Mouse (Mus musculus) liver, adult 2 months (tissue): ENCODE measurements around the gene Synpo2. TPM values are rescaled to one million over a fixed set of nuclear protein-coding genes. Genes with fewer than 3 reads are reported as not detected.

Source experiments
- DNase-seq: peaks from one replicate; pipeline ENCODE4 v3.0.0-alpha.2; 2011; ENCODE audit warnings: low read depth, low spot score; ENCODE audit errors: extremely low read depth
- H3K27ac ChIP-seq: fragments of 200-500 bp; replicated peaks from 2 replicates; pipeline ENCODE4 v1.5.1; 2012; ENCODE audit warnings: low read depth, mild to moderate bottlenecking, control low read depth, inconsistent platforms, low read length; ENCODE audit not compliant: insufficient read depth
- H3K27me3 ChIP-seq: fragments of 200-500 bp; 2 replicates; pipeline ENCODE4 v1.6.1; 2012; ENCODE audit warnings: mild to moderate bottlenecking, moderate library complexity, low read length, inconsistent platforms; ENCODE audit not compliant: control insufficient read depth, insufficient read depth
- H3K36me3 ChIP-seq: fragments of 200-500 bp; 2 replicates; pipeline ENCODE4 v1.6.1; 2012; ENCODE audit warnings: low read length, inconsistent platforms; ENCODE audit not compliant: control insufficient read depth, insufficient read depth
- H3K4me1 ChIP-seq: fragments of 200-500 bp; 2 replicates; pipeline ENCODE4 v1.6.1; 2011; ENCODE audit warnings: low read length; ENCODE audit not compliant: control insufficient read depth, insufficient read depth
- H3K4me3 ChIP-seq: fragments of 200-500 bp; 2 replicates; pipeline ENCODE4 v1.5.1; 2011; ENCODE audit warnings: low read depth, mild to moderate bottlenecking, control low read depth, low read length, moderate library complexity; ENCODE audit not compliant: insufficient read depth
- H3K79me2 ChIP-seq: fragments of 200-500 bp; 2 replicates; pipeline ENCODE4 v1.6.1; 2012; ENCODE audit warnings: inconsistent platforms, mild to moderate bottlenecking, low read length, moderate library complexity; ENCODE audit not compliant: control insufficient read depth, insufficient read depth
- H3K9ac ChIP-seq: fragments of 200-500 bp; 2 replicates; pipeline ENCODE4 v1.6.1; 2012; ENCODE audit warnings: low read depth, mild to moderate bottlenecking, control low read depth, inconsistent platforms, low read length
- CTCF ChIP-seq: fragments of 200-500 bp; IDR thresholded peaks from 2 replicates; pipeline ENCODE4 v1.5.1; 2011; ENCODE audit warnings: low read depth, low read length, control low read depth
- POLR2A ChIP-seq: fragments of 200-500 bp; IDR thresholded peaks from 2 replicates; pipeline ENCODE4 v1.6.1; 2011; ENCODE audit warnings: low read length, control low read depth; ENCODE audit not compliant: insufficient read depth; ENCODE audit errors: extremely low read depth
- WGBS: fragments of 180-500 bp; shearing (Covaris S2); methylation state at CpG from one replicate; pipeline ENCODE4 v1.1.7; 2018; 5-methylcytosine and 5-hydroxymethylcytosine counted together
- polyA plus RNA-seq: library from polyadenylated mRNA; depleted of rRNA; stranded (reverse); fragments of >200 nt; gene quantifications from 2 replicates; pipeline ENCODE4 v1.2.3, GENCODE M21; 2012
- total RNA-seq: library from RNA; depleted of rRNA; stranded (reverse); fragments of >200 nt; gene quantifications from 2 replicates; pipeline ENCODE4 v1.2.3, GENCODE M21; 2014

Gene Synpo2
- total and polyA plus RNA-seq, 2 experiments = 0.06 to 0.37 TPM

GRCm38 (mm10) chr3:123075034-123075433, 160.9 kb downstream of the Synpo2 start:
- no peak for DNase-seq
- Histone ChIP-seq H3K79me2 (no peaks in the 10 kb centered on the region), H3K9ac (no peak overlapping the region), H3K4me3 (no peak overlapping the region), H3K27me3 (no peaks in the 10 kb centered on the region), H3K27ac (no peak overlapping the region), H3K4me1 (no peaks in the 10 kb centered on the region), H3K36me3 (no peaks in the 10 kb centered on the region)
- TF ChIP-seq POLR2A (no peak), CTCF (no peak)

GRCm38 (mm10) chr3:123073351-123073750, 162.6 kb downstream of the Synpo2 start:
- Histone ChIP-seq H3K9ac (no peak overlapping the region), H3K36me3 (no peaks in the 10 kb centered on the region), H3K27ac (no peak overlapping the region), H3K4me1 (no peaks in the 10 kb centered on the region), H3K79me2 (no peaks in the 10 kb centered on the region), H3K27me3 (no peaks in the 10 kb centered on the region), H3K4me3 (no peak overlapping the region)
- DNase-seq = no peak
- no peak for TF ChIP-seq POLR2A
- TF ChIP-seq CTCF = no peak

DNA sequence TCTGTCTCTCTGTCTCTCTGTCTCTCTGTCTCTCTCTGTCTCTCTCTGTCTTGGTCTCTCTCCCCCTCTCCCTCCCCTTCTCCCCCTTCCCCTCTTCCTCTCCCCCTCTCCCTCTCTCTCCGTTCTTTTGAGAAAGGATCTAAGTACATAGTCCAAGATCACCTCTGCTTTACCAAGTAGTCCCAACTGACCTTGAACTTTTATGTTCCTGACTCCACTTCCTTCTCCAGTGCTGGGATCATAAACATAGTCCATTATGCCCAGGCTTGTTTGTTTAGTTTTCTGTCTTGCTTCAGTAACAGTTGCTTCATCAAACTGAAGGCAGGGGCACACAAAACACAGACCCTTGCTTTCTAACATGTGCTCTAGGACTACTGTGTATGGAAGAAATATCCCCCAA, 163.5 kb downstream of the Synpo2 start:
- H3K4me1 ChIP-seq = no peaks in the 10 kb centered on the region
- no peaks in the 10 kb centered on the region for H3K79me2 ChIP-seq
- no peak for DNase-seq
- no peaks in the 10 kb centered on the region for H3K27me3 ChIP-seq
- no peak for TF ChIP-seq CTCF
- TF ChIP-seq POLR2A = no peak
- no peak overlapping the region for H3K9ac ChIP-seq
- WGBS = 60% methylated on average over 1 of the region's 1 CpGs
- no peak overlapping the region for H3K27ac ChIP-seq
- no peak overlapping the region for H3K4me3 ChIP-seq
- no peaks in the 10 kb centered on the region for H3K36me3 ChIP-seq

GRCm38 (mm10) chr3:123070996-123071395, 165.0 kb downstream of the Synpo2 start:
- Histone ChIP-seq H3K4me3 (no peak overlapping the region), H3K9ac (no peak overlapping the region), H3K36me3 (no peaks in the 10 kb centered on the region), H3K27ac (no peak overlapping the region), H3K4me1 (no peaks in the 10 kb centered on the region), H3K79me2 (no peaks in the 10 kb centered on the region), H3K27me3 (no peaks in the 10 kb centered on the region)
- TF ChIP-seq POLR2A (no peak), CTCF (no peak)
- no peak for DNase-seq
- 98% methylated on average over 1 of the region's 1 CpGs for WGBS

DNA sequence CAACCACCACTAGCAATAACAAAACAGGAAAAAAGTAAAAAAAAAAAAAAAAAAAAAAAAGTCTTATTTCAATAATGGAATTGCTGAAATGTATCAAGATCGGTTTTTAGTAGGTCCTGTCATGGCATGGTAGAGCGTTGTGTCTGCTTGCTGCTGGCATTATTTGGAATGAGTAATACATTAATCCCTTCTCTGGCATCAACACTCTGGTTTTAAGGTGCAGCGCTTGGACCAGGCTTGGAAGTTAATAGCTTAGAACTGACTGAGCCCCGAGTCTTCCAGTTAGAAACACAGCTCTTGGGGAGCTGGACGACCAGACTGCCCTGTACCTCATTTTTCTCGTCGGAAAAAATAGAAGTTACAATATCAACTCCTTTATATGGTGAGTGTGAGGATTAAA, 169.1 kb downstream of the Synpo2 start:
- 81% methylated on average over 7 of the region's 7 CpGs for WGBS
- no peaks in the 10 kb centered on the region for H3K4me1 ChIP-seq
- H3K4me3 ChIP-seq = no peak overlapping the region
- H3K27ac ChIP-seq = no peak overlapping the region
- no peaks in the 10 kb centered on the region for H3K36me3 ChIP-seq
- no peak for TF ChIP-seq CTCF
- no peak for TF ChIP-seq POLR2A
- H3K27me3 ChIP-seq = no peaks in the 10 kb centered on the region
- H3K9ac ChIP-seq = no peak overlapping the region
- H3K79me2 ChIP-seq = no peaks in the 10 kb centered on the region
- no peak for DNase-seq

DNA sequence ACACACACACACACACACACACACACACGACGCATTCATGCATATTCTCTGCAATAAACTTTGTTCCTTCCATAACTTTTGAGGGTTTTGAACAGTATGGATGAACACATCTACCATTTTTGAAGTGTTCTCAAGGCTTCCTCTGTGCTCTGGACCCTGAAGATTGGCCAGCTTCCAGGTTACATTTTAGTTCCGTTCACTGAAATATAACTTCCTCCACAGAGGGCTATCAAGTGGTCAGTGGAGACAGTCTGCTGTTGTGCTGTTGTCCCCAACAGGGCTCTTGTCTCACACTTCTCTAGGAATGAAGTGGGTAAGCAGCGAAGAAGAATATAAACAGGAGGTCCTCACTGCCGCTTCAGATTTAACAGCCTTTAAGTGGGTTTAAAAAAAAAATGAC, 170.5 kb downstream of the Synpo2 start:
- no peak for TF ChIP-seq POLR2A
- no peak for TF ChIP-seq CTCF
- Histone ChIP-seq H3K27ac (no peak overlapping the region), H3K4me1 (no peaks in the 10 kb centered on the region), H3K4me3 (no peak overlapping the region), H3K27me3 (no peaks in the 10 kb centered on the region), H3K9ac (no peak overlapping the region), H3K36me3 (no peaks in the 10 kb centered on the region), H3K79me2 (no peaks in the 10 kb centered on the region)
- WGBS = 70% methylated on average over 5 of the region's 5 CpGs
- DNase-seq = no peak
